12 mouse cellular contexts compared by ENCODE assay signal in the genomic region with DNA sequence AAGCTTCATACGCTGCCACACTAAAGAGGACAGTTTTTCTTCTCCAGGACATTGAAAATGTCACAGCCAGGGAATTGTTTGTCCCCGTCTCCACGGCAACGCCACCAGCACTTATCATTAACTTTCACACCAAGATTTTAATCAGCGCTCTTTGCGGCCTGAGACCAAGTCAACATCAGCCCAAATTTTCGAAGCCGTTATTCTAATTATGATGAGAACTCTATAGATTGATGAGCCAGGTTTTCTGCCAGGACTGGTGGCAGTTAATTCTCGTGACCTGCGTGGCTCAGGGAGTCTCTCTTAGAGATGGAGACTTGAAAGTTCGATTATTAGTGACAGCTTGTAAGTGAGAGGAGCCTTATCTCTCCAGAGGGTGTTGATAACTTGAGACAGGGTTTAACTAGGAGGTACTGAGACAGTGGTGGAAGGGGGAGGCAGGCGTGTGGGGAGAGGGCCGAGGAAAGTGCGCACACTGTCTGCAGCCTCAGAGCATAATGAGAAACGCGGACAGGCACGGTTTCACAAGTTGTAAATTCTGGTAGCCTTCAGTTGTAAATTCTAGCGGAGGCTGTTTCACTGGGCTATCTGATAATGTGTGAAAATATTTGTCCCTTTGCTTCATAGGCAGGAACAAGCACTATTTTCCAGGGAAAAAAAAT.
DNase-seq lines count a peak whose midpoint lies in the region; ATAC-seq and TF ChIP-seq lines count a peak whose summit lies in the region.
"Had no signal": no experiment of that assay in that cellular context is flagged by ENCODE, and none has a peak within 500 bp of the region (broad histone marks: within the 10 kb centered on the region; RNA-seq: fewer than 3 reads in every experiment).

No protein-coding gene starts in this region.

- no peak for TF ChIP-seq POLR2A in limb, embryonic 14.5 days (IDR thresholded peaks at IDR 0.05; ENCODE audit: borderline replicate concordance, extremely low read depth, insufficient read depth, insufficient read length)

- H3K36me3 ChIP-seq in hindbrain, embryonic 10.5 days = no peaks in the 10 kb centered on the region
- H3K36me3 ChIP-seq in limb, embryonic 14.5 days (ENCODE audit: control insufficient read depth, insufficient read depth, low read length) = no peaks in the 10 kb centered on the region
- H3K36me3 ChIP-seq: limb, embryonic 15.5 days; stomach, embryonic 15.5 days had no signal

- peak overlapping the region; percentile 40 for H3K27ac ChIP-seq in hindbrain, embryonic 10.5 days
- no peak overlapping the region for H3K27ac ChIP-seq in limb, embryonic 14.5 days (replicated peaks; ENCODE audit: low read depth, low read length)
- no peak overlapping the region for H3K27ac ChIP-seq in layer of hippocampus, adult 2 months
- H3K27ac ChIP-seq: stomach, embryonic 15.5 days had no signal

- peaks cover 34% of the 10 kb centered on the region for H3K27me3 ChIP-seq in hindbrain, embryonic 10.5 days (ENCODE audit: insufficient read depth, poor library complexity, severe bottlenecking)
- no peaks in the 10 kb centered on the region for H3K27me3 ChIP-seq in limb, embryonic 14.5 days (ENCODE audit: control insufficient read depth, insufficient read depth, low read length)
- H3K27me3 ChIP-seq: Patski; stomach, embryonic 15.5 days had no signal

- peak overlapping the region; percentile 21; the same call in 1 of the 2 replicates for H3K4me3 ChIP-seq in hindbrain, embryonic 10.5 days
- H3K4me3 ChIP-seq in limb, embryonic 14.5 days (replicated peaks; ENCODE audit: low read length) = no peak overlapping the region
- no peak overlapping the region for H3K4me3 ChIP-seq in layer of hippocampus, adult 2 months
- H3K4me3 ChIP-seq: limb, embryonic 15.5 days; stomach, embryonic 15.5 days had no signal

- no peaks in the 10 kb centered on the region for H3K9me3 ChIP-seq in hindbrain, embryonic 10.5 days
- no peaks in the 10 kb centered on the region for H3K9me3 ChIP-seq in limb, embryonic 14.5 days (ENCODE audit: control insufficient read depth, low read length)
- H3K9me3 ChIP-seq: limb, embryonic 15.5 days; stomach, embryonic 15.5 days had no signal

- ATAC-seq in limb, embryonic 14.5 days (ENCODE audit: low FRiP score, low read depth) = peak; percentile 55
- ATAC-seq in activated CD4-positive, CD25-positive, alpha-beta regulatory T cell, adult 4 months = no peak
- ATAC-seq: Patski had no signal

- 30% methylated on average over 18 of the region's 18 CpGs for WGBS in hindbrain, embryonic 10.5 days
- 14% methylated on average over 18 of the region's 18 CpGs for WGBS in limb, embryonic 14.5 days

- H3K9ac ChIP-seq in limb, embryonic 14.5 days (ENCODE audit: low read depth, low read length, severe bottlenecking) = no peak overlapping the region
- H3K9ac ChIP-seq: limb, embryonic 15.5 days; stomach, embryonic 15.5 days had no signal

- no peak for TF ChIP-seq CTCF in layer of hippocampus, adult 2 months (conservative IDR thresholded peaks at IDR 0.05)

- peak; percentile 14 to 25 for DNase-seq in adrenal gland, adult (ENCODE audit: inconsistent age in 2 of 2, low spot score in 1 of 2)
- no peak for DNase-seq in adrenal gland, postnatal 36 days
- DNase-seq in MN1 (ENCODE audit: low spot score) = peak; percentile 45
- DNase-seq in hindbrain, embryonic 10.5 days (ENCODE audit: low spot score) = peak; percentile 43
- peak; percentile 62 for DNase-seq in limb, embryonic 14.5 days (ENCODE audit: low spot score)
- no peak for DNase-seq in layer of hippocampus, adult 2 months (ENCODE audit: low spot score in 2 of 2)
- no peak for DNase-seq in cerebellum, adult 9-11 months
- DNase-seq: cerebellum, adult 2 months had no signal

- H3K4me2 ChIP-seq in limb, embryonic 14.5 days (replicated peaks; ENCODE audit: low read depth, low read length, severe bottlenecking) = no peak overlapping the region
- H3K4me2 ChIP-seq: limb, embryonic 15.5 days; stomach, embryonic 15.5 days had no signal

- peaks cover 22% of the 10 kb centered on the region for H3K4me1 ChIP-seq in hindbrain, embryonic 10.5 days (replicated peaks)
- peaks cover 59% of the 10 kb centered on the region for H3K4me1 ChIP-seq in limb, embryonic 14.5 days (ENCODE audit: control insufficient read depth, insufficient read depth, low read length)
- H3K4me1 ChIP-seq: stomach, embryonic 15.5 days had no signal

Comparison
In these comparisons a context has a peak if more than half of its experiments do, and no peak if none do; other contexts are left out.
1. DNase-seq: peak in adrenal gland, adult (2 of 2), MN1 (single experiment), hindbrain, embryonic 10.5 days (single experiment) and limb, embryonic 14.5 days (single experiment); none in adrenal gland, postnatal 36 days (0 of 2), layer of hippocampus, adult 2 months (0 of 2) and cerebellum, adult 9-11 months (single experiment).